Mouse (Mus musculus) myocyte (in vitro differentiated cells): ENCODE data around the gene Aup1. TPM values are rescaled to one million over a fixed set of nuclear protein-coding genes. Genes with fewer than 3 reads are reported as not detected.
A peak's percentile ranks its signal among the peaks of the same experiment; 100 is the strongest.

ENCODE experiments used
- H3K27me3 ChIP-seq: one replicate; pipeline ENCODE4 v1.6.1; 2011; ENCODE audit not compliant: control insufficient read depth, insufficient read depth, insufficient read length
- H3K36me3 ChIP-seq: one replicate; pipeline ENCODE4 v1.6.1; 2011; ENCODE audit not compliant: control insufficient read depth, insufficient read depth
- H3K4me2 ChIP-seq: one replicate; pipeline ENCODE4 v1.6.1; 2011; ENCODE audit warnings: low read depth, control low read depth
- H3K4me3 ChIP-seq: one replicate; pipeline ENCODE4 v1.5.1; 2011; ENCODE audit warnings: mild to moderate bottlenecking, control low read depth, moderate library complexity
- H3K79me2 ChIP-seq: one replicate; pipeline ENCODE4 v1.6.1; 2011; ENCODE audit not compliant: control insufficient read depth, insufficient read depth
- H3ac ChIP-seq: one replicate; pipeline ENCODE4 v1.6.1; 2011; ENCODE audit not compliant: control insufficient read depth, insufficient read length
- CEBPB ChIP-seq: IDR thresholded peaks from 2 replicates; pipeline ENCODE4 v1.6.1; 2011; ENCODE audit warnings: mild to moderate bottlenecking, moderate library complexity; ENCODE audit not compliant: poor library complexity, insufficient read depth, severe bottlenecking
- E2F4 ChIP-seq: IDR thresholded peaks from one replicate; pipeline ENCODE4 v1.6.1; 2011; ENCODE audit warnings: mild to moderate bottlenecking, control low read depth, moderate library complexity; ENCODE audit not compliant: insufficient read depth
- MAX ChIP-seq: IDR thresholded peaks from one replicate; pipeline ENCODE4 v1.6.1; 2011; ENCODE audit warnings: low read depth, mild to moderate bottlenecking, control low read depth
- MYOD1 ChIP-seq, 3 experiments: IDR thresholded peaks; one replicate each; pipeline ENCODE4 v1.6.1; 2011; ENCODE audit warnings: control low read depth in 2 of 3, low read depth in 2 of 3, mild to moderate bottlenecking in 2 of 3, moderate library complexity in 1 of 3; ENCODE audit not compliant: insufficient read length in 2 of 3, control insufficient read depth in 1 of 3
- MYOG ChIP-seq, 3 experiments: IDR thresholded peaks; one replicate each; pipeline ENCODE4 v1.6.1; 2011; ENCODE audit warnings: control low read depth in 2 of 3, low read depth in 2 of 3, mild to moderate bottlenecking in 2 of 3; ENCODE audit not compliant: insufficient read length in 2 of 3, control insufficient read depth in 1 of 3, insufficient read depth in 1 of 3
- POLR2A ChIP-seq: IDR thresholded peaks from one replicate; pipeline ENCODE4 v1.6.1; 2011; ENCODE audit warnings: low read depth, mild to moderate bottlenecking, control low read depth, moderate library complexity; ENCODE audit not compliant: insufficient read length
- POLR2AphosphoS2 ChIP-seq: IDR thresholded peaks from one replicate; pipeline ENCODE4 v1.6.1; 2011; ENCODE audit warnings: low read depth, control low read depth; ENCODE audit not compliant: insufficient read length
- REST ChIP-seq: IDR thresholded peaks from one replicate; pipeline ENCODE4 v1.6.1; 2011; ENCODE audit warnings: mild to moderate bottlenecking, control low read depth, moderate library complexity; ENCODE audit not compliant: insufficient read depth, insufficient read length
- SRF ChIP-seq: IDR thresholded peaks from one replicate; pipeline ENCODE4 v1.6.1; 2011; ENCODE audit warnings: low read depth; ENCODE audit not compliant: control insufficient read depth, insufficient read length
- TCF12 ChIP-seq: IDR thresholded peaks from one replicate; pipeline ENCODE4 v1.6.1; 2011; ENCODE audit warnings: mild to moderate bottlenecking, control low read depth; ENCODE audit not compliant: poor library complexity, insufficient read depth, severe bottlenecking
- TCF3 ChIP-seq: IDR thresholded peaks from one replicate; pipeline ENCODE4 v1.6.1; 2011; ENCODE audit warnings: low read depth, control low read depth; ENCODE audit not compliant: insufficient read length
- USF1 ChIP-seq: IDR thresholded peaks from one replicate; pipeline ENCODE4 v1.6.1; 2011; ENCODE audit warnings: low read depth, mild to moderate bottlenecking, control low read depth, moderate library complexity
- polyA plus RNA-seq: library from polyadenylated mRNA; unstranded; fragments of >200 nt; fragmentation: generic; extraction: Trizol; gene quantifications from one replicate; pipeline ENCODE4 v1.2.1, GENCODE M21; 2012; ENCODE audit warnings: missing spikeins

Aup1 gene
- polyA plus RNA-seq, 1 experiment, result 199 TPM

- TF ChIP-seq USF1 (no peak), MYOG (IDR thresholded peaks at IDR 0.05; ENCODE audit: control insufficient read depth in 1 of 3, insufficient read depth in 1 of 3, insufficient read length in 2 of 3, low read depth in 2 of 3) (no peak), E2F4 (no peak), TCF12 (no peak), CEBPB (no peak), TCF3 (no peak)
- H3K4me2 ChIP-seq, result no peak overlapping the region
Observed at GRCm38 (mm10) chr6:83008659-83009058, 45.7 kb upstream of the Aup1 start.

DNA sequence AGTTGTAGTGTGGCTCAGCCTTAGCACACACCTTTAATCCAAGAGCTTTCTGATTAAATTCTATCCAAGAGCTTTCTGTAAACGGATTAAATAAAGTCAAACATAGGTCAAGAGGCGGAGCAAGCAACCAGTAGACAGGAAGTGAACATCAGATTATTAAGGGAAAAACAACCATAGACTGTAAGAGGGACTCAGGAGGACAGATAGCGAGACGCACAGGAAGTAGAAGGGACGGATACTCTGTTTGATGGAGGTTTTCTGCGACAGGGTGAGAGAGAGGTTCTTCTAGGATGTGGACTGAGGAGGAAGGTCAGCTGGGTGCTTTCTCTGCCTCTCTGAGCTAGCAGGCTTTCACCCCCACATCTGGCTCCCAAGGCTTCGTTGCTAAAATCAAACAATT lies 44.3 kb upstream of the Aup1 start:
- TF ChIP-seq MYOD1 (IDR thresholded peaks at IDR 0.05; ENCODE audit: control insufficient read depth in 1 of 3, insufficient read length in 2 of 3, low read depth in 2 of 3) (no peak), REST (no peak), TCF3 (no peak), MAX (no peak), MYOG (IDR thresholded peaks at IDR 0.05; ENCODE audit: control insufficient read depth in 1 of 3, insufficient read depth in 1 of 3, insufficient read length in 2 of 3, low read depth in 2 of 3) (no peak), CEBPB (no peak), E2F4 (no peak), SRF (no peak), TCF12 (no peak), USF1 (no peak), POLR2AphosphoS2 (no peak), POLR2A (no peak)
- Histone ChIP-seq H3K79me2 (no peaks in the 10 kb centered on the region), H3K36me3 (no peaks in the 10 kb centered on the region), H3K27me3 (no peaks in the 10 kb centered on the region), H3K4me2 (no peak overlapping the region), H3ac (no peak overlapping the region), H3K4me3 (no peak overlapping the region)

More at GRCm38 (mm10) chr6:83008659-83009058, 45.7 kb upstream of the Aup1 start:
- H3K4me3 ChIP-seq, result no peak overlapping the region
- H3ac ChIP-seq, result no peak overlapping the region
- no peaks in the 10 kb centered on the region for H3K79me2 ChIP-seq
- H3K36me3 ChIP-seq, result no peaks in the 10 kb centered on the region
- no peaks in the 10 kb centered on the region for H3K27me3 ChIP-seq

DNA sequence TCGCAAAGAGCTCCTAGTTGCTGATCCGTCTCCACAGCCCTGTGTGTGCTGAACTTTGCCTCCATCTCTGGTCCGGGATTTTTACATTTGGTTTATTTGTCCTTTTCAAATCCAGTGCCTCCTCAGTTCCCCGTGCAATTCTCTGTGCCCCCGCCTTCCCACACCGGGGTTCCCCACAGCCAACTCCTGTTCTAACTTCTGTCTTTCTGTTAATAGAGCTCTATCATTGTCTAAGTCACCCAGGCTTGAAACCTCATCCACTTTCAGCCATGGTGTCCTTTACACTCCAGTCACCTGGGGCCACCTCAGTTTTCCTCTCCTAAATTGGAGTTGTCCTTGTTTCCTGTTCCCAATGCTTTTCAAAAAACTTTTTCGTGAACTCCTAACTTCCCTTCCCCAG lies 43.1 kb upstream of the Aup1 start:
- TF ChIP-seq TCF12 (no peak), MYOG (IDR thresholded peaks at IDR 0.05; ENCODE audit: control insufficient read depth in 1 of 3, insufficient read depth in 1 of 3, insufficient read length in 2 of 3, low read depth in 2 of 3) (no peak), USF1 (no peak), POLR2A (no peak), E2F4 (no peak), MYOD1 (IDR thresholded peaks at IDR 0.05; ENCODE audit: control insufficient read depth in 1 of 3, insufficient read length in 2 of 3, low read depth in 2 of 3) (no peak), MAX (no peak), POLR2AphosphoS2 (no peak), CEBPB (no peak), TCF3 (no peak), SRF (no peak), REST (no peak)
- Histone ChIP-seq H3K4me3 (no peak overlapping the region), H3K4me2 (no peak overlapping the region), H3ac (no peak overlapping the region), H3K27me3 (no peaks in the 10 kb centered on the region), H3K36me3 (no peaks in the 10 kb centered on the region), H3K79me2 (no peaks in the 10 kb centered on the region)

DNA sequence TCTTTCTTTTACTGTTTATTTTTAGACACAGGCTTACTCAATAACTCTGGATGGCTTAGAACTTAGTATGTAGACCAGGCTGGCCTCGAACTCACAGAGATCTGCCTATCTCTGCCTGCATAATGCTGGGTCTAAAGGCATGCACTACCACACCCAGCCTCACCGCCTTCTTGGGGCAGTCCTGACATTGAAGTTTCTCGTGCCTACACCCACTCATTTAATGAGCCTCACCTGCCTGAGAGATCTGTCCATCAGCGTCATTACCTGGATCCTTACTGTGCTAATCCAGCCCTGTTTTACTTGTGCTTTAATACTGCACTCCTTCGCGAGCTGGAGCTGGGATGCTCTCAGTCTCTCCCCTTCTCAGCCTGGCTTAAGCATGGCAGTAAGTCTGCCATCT lies 42.6 kb upstream of the Aup1 start:
- TF ChIP-seq TCF3, result no peak
- H3K4me3 ChIP-seq, result no peak overlapping the region
- H3ac ChIP-seq, result no peak overlapping the region
- no peaks in the 10 kb centered on the region for H3K36me3 ChIP-seq
- H3K4me2 ChIP-seq, result no peak overlapping the region
- H3K79me2 ChIP-seq, result no peaks in the 10 kb centered on the region
- no peaks in the 10 kb centered on the region for H3K27me3 ChIP-seq

DNA sequence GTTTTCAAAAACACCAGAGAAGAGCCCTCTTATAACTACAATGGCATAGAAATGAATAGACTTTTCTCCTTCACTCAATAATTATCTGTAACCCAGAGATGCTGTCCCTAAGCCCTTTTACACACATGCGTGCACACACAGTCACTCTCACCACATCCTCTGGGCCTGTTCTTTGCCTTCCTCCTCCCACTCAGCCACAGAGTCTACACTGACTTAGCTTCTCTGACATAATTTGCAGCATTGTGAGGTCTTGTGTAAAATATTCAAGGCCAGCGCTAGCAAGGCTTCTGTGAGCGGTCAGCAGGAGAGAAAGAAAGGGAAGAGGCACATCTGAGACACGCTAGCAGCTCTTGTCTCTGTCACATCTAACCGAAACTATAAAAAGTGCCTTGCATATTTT lies 40.9 kb upstream of the Aup1 start:
- TF ChIP-seq MYOG (IDR thresholded peaks at IDR 0.05; ENCODE audit: control insufficient read depth in 1 of 3, insufficient read depth in 1 of 3, insufficient read length in 2 of 3, low read depth in 2 of 3) (no peak), TCF3 (no peak), MYOD1 (IDR thresholded peaks at IDR 0.05; ENCODE audit: control insufficient read depth in 1 of 3, insufficient read length in 2 of 3, low read depth in 2 of 3) (no peak), POLR2AphosphoS2 (no peak), REST (no peak), TCF12 (no peak), SRF (no peak), POLR2A (no peak), USF1 (no peak), CEBPB (no peak), MAX (no peak), E2F4 (no peak)
- H3ac ChIP-seq, result no peak overlapping the region
- H3K4me2 ChIP-seq, result peak overlapping the region; percentile 77
- no peaks in the 10 kb centered on the region for H3K27me3 ChIP-seq
- no peaks in the 10 kb centered on the region for H3K36me3 ChIP-seq
- no peaks in the 10 kb centered on the region for H3K79me2 ChIP-seq
- H3K4me3 ChIP-seq, result no peak overlapping the region
